Mouse (Mus musculus) MEL (cell line): ENCODE results near the gene Cldnd1. TPM values are rescaled to one million over a fixed set of nuclear protein-coding genes. Genes with fewer than 3 reads are reported as not detected.

Experiments
- polyA plus RNA-seq, 2 experiments: library from polyadenylated mRNA; stranded (reverse) in 1 of 2; unstranded in 1 of 2; fragments of >175 nt in 1 of 2; fragments of >200 nt in 1 of 2; gene quantifications; 2 replicates each; pipeline versions ENCODE4 v1.2.1 to v1.2.4; 2012; ENCODE audit warnings: low replicate concordance in 2 of 2, low read depth in 1 of 2; ENCODE audit not compliant: insufficient read length in 2 of 2, insufficient read depth in 1 of 2, missing spikeins in 1 of 2
- total RNA-seq: library from RNA; depleted of rRNA; stranded (reverse); fragments of 300-350 nt; gene quantifications from 2 replicates; pipeline ENCODE4 v1.2.3, GENCODE M21; 2012; rRNA removed

The Cldnd1 gene
- total and polyA plus RNA-seq, 3 experiments = 18.5 to 34.3 TPM; not detected in 1

Other genes with a start within 250 kb of the Cldnd1 start
- gene St3gal6, start 203.7 kb upstream of the Cldnd1 start, total RNA-seq = 2.5 and 4.0 TPM in 2 replicates
- gene St3gal6, start 203.7 kb upstream of the Cldnd1 start, polyA plus RNA-seq = 1 to 10 TPM in 1 of 2 experiments, not detected in 1; 8.9 TPM
- not detected in 2 replicates for gene Gm813, start 110.9 kb upstream of the Cldnd1 start, total RNA-seq
- not detected for gene Gm813, start 110.9 kb upstream of the Cldnd1 start, polyA plus RNA-seq
- gene E330017A01Rik, start 89.2 kb upstream of the Cldnd1 start, total RNA-seq = 4.3 and 7.5 TPM in 2 replicates
- gene E330017A01Rik, start 89.2 kb upstream of the Cldnd1 start, polyA plus RNA-seq = 1 to 10 TPM in 1 of 2 experiments, not detected in 1; 8.2 TPM
- gene Cpox, start 57.6 kb upstream of the Cldnd1 start, total RNA-seq = 159 and 204 TPM in 2 replicates
- gene Cpox, start 57.6 kb upstream of the Cldnd1 start, polyA plus RNA-seq = 100 to 1,000 TPM; 110 to 421 TPM
- gene Gpr15, start 8.8 kb upstream of the Cldnd1 start, total RNA-seq = not detected in 2 replicates
- gene Gpr15, start 8.8 kb upstream of the Cldnd1 start, polyA plus RNA-seq = not detected
- gene Olfr172, start 35.3 kb downstream of the Cldnd1 start, total RNA-seq = not detected in 2 replicates
- not detected for gene Olfr172, start 35.3 kb downstream of the Cldnd1 start, polyA plus RNA-seq
- gene Olfr173, start 72.4 kb downstream of the Cldnd1 start, total RNA-seq = not detected in 2 replicates
- gene Olfr173, start 72.4 kb downstream of the Cldnd1 start, polyA plus RNA-seq = not detected
- not detected in 2 replicates for gene Olfr175-ps1, start 98.9 kb downstream of the Cldnd1 start, total RNA-seq
- not detected for gene Olfr175-ps1, start 98.9 kb downstream of the Cldnd1 start, polyA plus RNA-seq
- 0.08 TPM in 1 of 2 replicates, not detected in the other for gene Olfr177, start 146.9 kb downstream of the Cldnd1 start, total RNA-seq
- gene Olfr177, start 146.9 kb downstream of the Cldnd1 start, polyA plus RNA-seq = not detected
- 1.2 and 3.0 TPM in 2 replicates for gene Olfr178, start 164.2 kb downstream of the Cldnd1 start, total RNA-seq
- gene Olfr178, start 164.2 kb downstream of the Cldnd1 start, polyA plus RNA-seq = 1 to 10 TPM in 1 of 2 experiments, not detected in 1; 3.5 TPM
- 0.12 TPM in 1 of 2 replicates, not detected in the other for gene Olfr181, start 200.8 kb downstream of the Cldnd1 start, total RNA-seq
- not detected for gene Olfr181, start 200.8 kb downstream of the Cldnd1 start, polyA plus RNA-seq
- gene Olfr180, start 201.5 kb downstream of the Cldnd1 start, total RNA-seq = 0.50 TPM in 1 of 2 replicates, not detected in the other
- gene Olfr180, start 201.5 kb downstream of the Cldnd1 start, polyA plus RNA-seq = 1 to 10 TPM in 1 of 2 experiments, not detected in 1; 1.1 TPM